Mouse (Mus musculus) heart, adult 2 months (tissue): ENCODE results near the gene Tspan5. TPM values are rescaled to one million over a fixed set of nuclear protein-coding genes. Genes with fewer than 3 reads are reported as not detected.

ENCODE experiments used
- DNase-seq, 2 experiments: peaks; one replicate each; pipeline ENCODE4 v3.0.0; 2021
- H3K27ac ChIP-seq: fragments of 200-600 bp; 2 replicates; pipeline ENCODE4 v1.8.1; 2022
- H3K27me3 ChIP-seq: fragments of 200-500 bp; 2 replicates; pipeline ENCODE4 v1.6.1; 2012; ENCODE audit warnings: mild to moderate bottlenecking, low read length, inconsistent platforms, mixed read lengths; ENCODE audit not compliant: control insufficient read depth, insufficient read depth
- H3K36me3 ChIP-seq: fragments of 200-500 bp; 2 replicates; pipeline ENCODE4 v1.6.1; 2012; ENCODE audit warnings: low read length, inconsistent platforms; ENCODE audit not compliant: control insufficient read depth, insufficient read depth
- H3K4me1 ChIP-seq: fragments of 200-500 bp; 2 replicates; pipeline ENCODE4 v1.6.1; 2011; ENCODE audit warnings: low read length; ENCODE audit not compliant: control insufficient read depth, insufficient read depth
- H3K4me3 ChIP-seq: fragments of 200-600 bp; 2 replicates; pipeline ENCODE4 v1.8.1; 2022
- H3K79me2 ChIP-seq: fragments of 200-500 bp; replicated peaks from 2 replicates; pipeline ENCODE4 v1.6.1; 2012; ENCODE audit warnings: mild to moderate bottlenecking, inconsistent platforms, low read length, moderate library complexity, mixed read lengths; ENCODE audit not compliant: control insufficient read depth, insufficient read depth
- H3K9ac ChIP-seq: fragments of 200-500 bp; 2 replicates; pipeline ENCODE4 v1.6.1; 2012; ENCODE audit warnings: low read depth, mild to moderate bottlenecking, control low read depth, inconsistent platforms, low read length, mixed read lengths
- CTCF ChIP-seq: fragments of 200-600 bp; IDR thresholded peaks from 2 replicates; pipeline ENCODE4 v1.8.1; 2022; ENCODE audit warnings: antibody characterized with exemption, mild to moderate bottlenecking, moderate library complexity
- EP300 ChIP-seq: fragments of 200-500 bp; IDR thresholded peaks from 2 replicates; pipeline ENCODE4 v1.6.1; 2011; ENCODE audit warnings: low read depth, low read length, control low read depth; ENCODE audit not compliant: insufficient read depth
- POLR2A ChIP-seq: fragments of 200-500 bp; IDR thresholded peaks from 2 replicates; pipeline ENCODE4 v1.6.1; 2011; ENCODE audit warnings: mild to moderate bottlenecking, low read depth, low read length, control low read depth; ENCODE audit not compliant: insufficient read depth
- WGBS: fragments of 180-500 bp; shearing (Covaris S2); methylation state at CpG from one replicate; pipeline ENCODE4 v1.1.7; 2018; 5-methylcytosine and 5-hydroxymethylcytosine counted together
- intact Hi-C: fragments of 180-260 bp; cut with DNase I; formaldehyde crosslinking; loops from one replicate; pipeline ENCODE4 v1.15.1; 2025
- polyA plus RNA-seq: library from polyadenylated mRNA; depleted of rRNA; stranded (reverse); fragments of >200 nt; gene quantifications from 2 replicates; pipeline ENCODE4 v1.2.3, GENCODE M21; 2012; rRNA removed
- total RNA-seq, 2 experiments: library from RNA; stranded (reverse); gene quantifications; 2 replicates each; pipeline ENCODE4 v1.2.3; 2021

The Tspan5 gene
- total and polyA plus RNA-seq, 3 experiments = 4.9 to 6.9 (median 5.3) TPM

DNA sequence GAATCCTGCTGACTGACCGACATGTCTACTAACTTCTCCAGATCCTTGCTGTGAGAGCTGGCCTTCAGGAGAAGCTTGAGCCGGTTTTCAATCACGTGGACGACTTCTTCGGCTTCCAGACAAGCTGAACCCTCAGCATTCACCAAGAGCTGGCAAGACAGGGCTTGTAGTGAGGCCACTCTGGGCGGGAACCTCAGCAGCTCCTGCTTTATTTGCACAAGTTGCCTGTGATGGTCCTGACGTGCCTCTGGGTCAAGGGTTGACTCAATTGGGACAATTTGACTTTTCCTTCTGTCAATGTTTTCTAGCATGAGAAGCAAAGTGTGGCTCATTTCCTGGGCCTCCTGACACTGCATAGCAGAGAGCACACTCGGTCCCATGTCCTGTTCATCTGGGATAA, 194.8 kb downstream of the Tspan5 start:
- H3K36me3 ChIP-seq = no peaks in the 10 kb centered on the region
- 97% methylated on average over 8 of the region's 8 CpGs for WGBS
- no peaks in the 10 kb centered on the region for H3K27me3 ChIP-seq
- H3K79me2 ChIP-seq = no peaks in the 10 kb centered on the region
- TF ChIP-seq CTCF = no peak
- no peak for TF ChIP-seq EP300
- TF ChIP-seq POLR2A = no peak
- H3K27ac ChIP-seq = no peak overlapping the region
- H3K4me1 ChIP-seq = no peaks in the 10 kb centered on the region
- no peak overlapping the region for H3K9ac ChIP-seq
- H3K4me3 ChIP-seq = no peak overlapping the region
- no peak for DNase-seq
- intact Hi-C loops = no loop called here

DNA sequence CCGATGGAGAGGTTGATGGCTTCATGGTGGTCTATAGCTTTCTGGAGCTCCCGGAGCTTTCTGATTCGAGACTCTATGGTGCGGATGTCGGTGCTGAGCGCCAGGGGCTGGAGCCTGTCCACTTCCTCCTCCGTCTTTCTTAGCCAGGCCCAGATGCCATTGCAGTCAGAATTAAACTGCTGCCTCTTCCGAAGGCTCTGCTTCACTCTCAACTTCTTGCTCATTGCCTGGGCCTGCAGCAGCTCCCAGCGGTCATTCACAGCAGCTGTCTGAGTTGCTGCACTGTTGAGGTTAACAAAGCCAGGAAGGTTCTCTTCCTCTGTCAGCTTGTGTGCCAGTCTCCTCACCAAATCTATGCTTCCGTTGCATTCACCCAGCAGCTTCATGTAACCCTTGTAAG, 195.2 kb downstream of the Tspan5 start:
- Histone ChIP-seq H3K9ac (no peak overlapping the region), H3K79me2 (no peaks in the 10 kb centered on the region), H3K4me1 (no peaks in the 10 kb centered on the region), H3K36me3 (no peaks in the 10 kb centered on the region), H3K4me3 (no peak overlapping the region), H3K27me3 (no peaks in the 10 kb centered on the region), H3K27ac (no peak overlapping the region)
- 95% methylated on average over 10 of the region's 10 CpGs for WGBS
- DNase-seq = no peak
- TF ChIP-seq EP300 (no peak), POLR2A (no peak), CTCF (no peak)
- intact Hi-C loops = no loop called here

DNA sequence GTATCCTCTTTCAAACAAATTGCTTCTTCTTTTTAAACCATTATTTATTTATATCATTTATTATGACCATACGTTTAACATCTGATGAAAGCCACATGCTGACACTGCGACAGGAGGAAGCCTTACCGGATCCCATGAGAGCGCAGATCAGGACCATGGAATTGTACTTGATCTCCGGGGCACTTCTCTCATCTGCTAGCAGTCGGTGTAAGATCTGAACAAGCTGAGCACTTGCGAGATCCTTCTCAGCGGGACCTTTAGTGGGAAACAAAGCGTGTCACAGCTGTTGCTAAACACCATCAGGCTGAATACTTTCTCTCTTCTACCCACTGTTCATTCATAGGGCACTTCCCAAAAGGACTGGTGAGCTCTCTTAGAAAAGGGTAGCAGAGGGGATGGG, 199.6 kb downstream of the Tspan5 start:
- Histone ChIP-seq H3K4me3 (no peak overlapping the region), H3K4me1 (no peaks in the 10 kb centered on the region), H3K36me3 (no peaks in the 10 kb centered on the region), H3K79me2 (no peaks in the 10 kb centered on the region), H3K27ac (no peak overlapping the region), H3K27me3 (no peaks in the 10 kb centered on the region), H3K9ac (no peak overlapping the region)
- TF ChIP-seq EP300 (no peak), CTCF (no peak), POLR2A (no peak)
- DNase-seq = no peak
- intact Hi-C loops = no loop called here
- WGBS = 77% methylated on average over 9 of the region's 9 CpGs

DNA sequence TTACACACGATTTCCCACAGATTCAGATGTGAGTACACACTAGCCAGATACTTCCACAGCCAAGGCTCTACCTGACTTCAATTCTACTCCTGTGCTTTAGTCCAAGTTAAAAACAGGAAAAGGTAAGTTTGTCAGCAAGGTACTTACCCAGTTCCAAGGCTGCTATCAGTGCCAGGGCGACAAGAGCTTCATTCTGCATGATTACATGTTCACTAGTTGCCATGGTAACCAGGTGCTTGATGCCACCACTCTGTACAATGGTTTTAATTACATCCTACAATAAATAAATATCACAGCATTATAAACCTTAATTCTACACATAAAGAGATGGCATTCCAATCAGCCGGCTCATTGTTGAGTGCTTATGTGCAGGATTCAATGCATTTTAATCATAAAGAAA, 203.5 kb downstream of the Tspan5 start:
- no peaks in the 10 kb centered on the region for H3K4me1 ChIP-seq
- no peak for DNase-seq
- H3K36me3 ChIP-seq = no peaks in the 10 kb centered on the region
- no peak overlapping the region for H3K9ac ChIP-seq
- no peak overlapping the region for H3K4me3 ChIP-seq
- H3K27me3 ChIP-seq = no peaks in the 10 kb centered on the region
- no peak overlapping the region for H3K27ac ChIP-seq
- H3K79me2 ChIP-seq = no peaks in the 10 kb centered on the region
- intact Hi-C loops = no loop called here
- no peak for TF ChIP-seq CTCF
- TF ChIP-seq POLR2A = no peak
- TF ChIP-seq EP300 = no peak
- 96% methylated on average over 3 of the region's 3 CpGs for WGBS

DNA sequence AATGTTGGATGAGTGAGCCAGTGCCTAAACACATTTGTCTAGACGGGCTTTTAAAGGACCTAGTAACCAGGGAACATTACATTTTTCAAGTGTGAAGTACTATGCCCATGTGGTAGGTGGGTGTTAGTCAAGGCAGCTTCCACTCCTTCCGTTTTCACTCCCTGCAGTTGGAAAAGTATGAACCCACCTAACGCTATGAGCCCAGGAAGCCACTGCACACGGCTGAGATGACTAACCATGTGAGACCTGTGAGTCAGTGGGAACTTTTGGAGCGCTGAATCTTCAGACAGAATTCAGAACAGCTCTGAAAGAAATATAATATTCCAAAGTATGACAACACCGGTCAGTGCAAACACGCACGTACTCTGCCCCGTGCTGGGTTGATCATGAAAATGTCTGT, 207.1 kb downstream of the Tspan5 start:
- WGBS = 95% methylated on average over 9 of the region's 9 CpGs
- intact Hi-C loops = no loop called here
- Histone ChIP-seq H3K4me1 (no peaks in the 10 kb centered on the region), H3K4me3 (no peak overlapping the region), H3K36me3 (no peaks in the 10 kb centered on the region; the same call in 1 of the 2 replicates), H3K9ac (no peak overlapping the region), H3K79me2 (no peaks in the 10 kb centered on the region), H3K27me3 (no peaks in the 10 kb centered on the region), H3K27ac (no peak overlapping the region)
- no peak for TF ChIP-seq CTCF
- no peak for TF ChIP-seq EP300
- no peak for TF ChIP-seq POLR2A
- no peak for DNase-seq

DNA sequence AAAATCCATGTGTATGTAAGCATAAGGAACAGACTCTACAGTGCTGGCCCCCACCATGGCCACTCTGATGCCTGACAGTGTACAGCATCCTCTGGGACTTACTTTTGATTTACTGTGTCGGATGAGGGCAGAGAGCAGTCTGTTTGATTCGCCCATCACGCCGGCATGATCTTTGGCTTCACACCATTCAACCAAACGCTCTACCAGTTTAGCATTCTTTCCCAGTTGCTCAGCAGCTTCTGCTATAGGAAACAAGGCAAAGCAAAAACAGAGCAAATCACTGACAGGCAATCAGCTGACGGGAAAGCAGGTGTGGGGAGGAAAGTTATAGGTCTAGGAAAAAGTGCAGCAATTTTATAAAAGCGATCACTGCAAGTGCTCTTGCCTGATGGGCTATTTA, 213.2 kb downstream of the Tspan5 start:
- Histone ChIP-seq H3K36me3 (no peaks in the 10 kb centered on the region; the same call in 1 of the 2 replicates), H3K27ac (no peak overlapping the region), H3K4me3 (no peak overlapping the region), H3K9ac (no peak overlapping the region), H3K4me1 (no peaks in the 10 kb centered on the region), H3K79me2 (no peaks in the 10 kb centered on the region), H3K27me3 (no peaks in the 10 kb centered on the region)
- 94% methylated on average over 7 of the region's 7 CpGs for WGBS
- no peak for TF ChIP-seq EP300
- TF ChIP-seq POLR2A = no peak
- TF ChIP-seq CTCF = no peak
- intact Hi-C loops = no loop called here
- no peak for DNase-seq

Other genes with a start within 250 kb of the Tspan5 start
- 100 to 1,000 TPM; 171 to 195 TPM for gene Eif4e, start 216.0 kb upstream of the Tspan5 start, total RNA-seq
- 56.3 and 128 TPM in 2 replicates for gene Eif4e, start 216.0 kb upstream of the Tspan5 start, polyA plus RNA-seq